Mouse (Mus musculus) gastrocnemius, postnatal 36 days (tissue): Measurements from ENCODE around the gene Abca13. TPM values are rescaled to one million over a fixed set of nuclear protein-coding genes. Genes with fewer than 3 reads are reported as not detected.

Experiments
- DNase-seq, 2 experiments: peaks; one replicate each; pipeline ENCODE4 v3.0.0; 2022
- intact Hi-C: fragments of 180-260 bp; cut with DNase I; formaldehyde crosslinking; loops from one replicate; pipeline ENCODE4 v1.15.1; 2025
- total RNA-seq, 2 experiments: library from RNA; stranded (reverse); gene quantifications; 2 replicates each; pipeline ENCODE4 v1.2.3; 2021

Abca13 gene
- total RNA-seq, 2 experiments from 2014 or later = not detected

DNA sequence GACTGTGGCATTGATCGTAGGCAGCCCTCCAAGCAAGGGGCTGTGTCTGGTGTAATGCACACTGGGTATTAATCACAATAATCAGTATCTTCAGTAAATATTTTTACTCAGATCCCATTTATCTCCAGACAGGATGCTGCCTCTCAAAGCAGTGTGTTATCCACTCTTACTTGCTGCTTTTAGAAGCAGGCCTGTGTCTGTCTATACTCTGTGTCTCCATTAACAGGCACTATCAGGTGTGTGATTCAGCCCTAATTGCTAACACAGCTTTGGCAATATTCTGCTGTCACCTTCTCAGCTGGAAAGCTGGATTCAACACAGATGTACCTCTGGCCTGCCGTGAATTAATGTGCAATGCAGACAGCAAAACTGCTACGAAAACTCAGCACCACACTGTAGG is 455.5 kb downstream of the Abca13 start:
- no peak for DNase-seq
- intact Hi-C loops = no loop called here

DNA sequence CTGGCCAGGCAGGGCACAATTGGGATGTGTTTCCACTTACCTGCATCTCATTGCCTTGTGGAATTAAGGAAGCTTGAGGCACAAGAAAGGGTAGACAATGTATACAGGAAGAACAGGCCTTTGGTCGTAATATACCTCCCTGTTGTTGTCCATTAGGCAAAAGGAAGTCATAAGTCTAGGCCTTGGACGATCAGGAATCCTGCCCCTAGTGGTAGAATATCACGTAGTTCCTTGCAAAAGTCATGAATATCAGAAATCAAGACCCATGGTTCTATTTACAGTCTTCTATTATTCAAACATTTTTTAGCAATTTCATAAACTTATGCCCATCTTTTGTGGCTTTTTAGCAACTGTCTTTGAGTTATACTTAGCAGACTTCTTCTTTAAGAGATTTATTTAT is 456.2 kb downstream of the Abca13 start:
- no peak for DNase-seq
- intact Hi-C loops = no loop called here

DNA sequence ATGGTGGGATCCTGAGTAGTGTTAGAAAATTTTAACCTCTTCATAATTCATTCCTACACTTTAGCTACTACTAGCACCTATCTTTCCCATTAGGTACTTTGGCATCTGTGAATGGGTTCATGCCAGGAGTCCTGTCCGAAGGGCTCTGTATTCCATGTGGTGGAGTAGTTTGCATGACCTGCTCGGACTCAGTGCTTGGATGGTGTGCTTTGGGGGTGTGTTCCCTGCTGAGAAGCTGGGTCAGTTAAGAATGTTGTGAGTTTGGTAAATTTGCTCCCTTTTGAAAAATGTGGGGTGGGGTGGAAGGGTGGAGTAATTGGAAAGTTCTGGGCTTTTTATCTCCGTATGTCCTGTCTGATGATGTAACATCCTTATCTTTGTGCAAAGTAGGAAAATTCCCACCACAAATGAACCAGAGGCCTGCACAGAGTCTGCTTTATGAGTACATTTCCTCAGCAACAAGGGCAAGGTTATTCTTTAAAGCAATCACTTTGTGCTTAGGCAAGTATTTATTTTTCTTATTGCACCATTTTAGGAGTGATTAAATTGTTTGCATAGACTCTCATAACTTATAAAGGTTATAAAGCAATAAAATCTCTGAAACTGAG is 475.0 kb downstream of the Abca13 start:
- no peak for DNase-seq
- intact Hi-C loops = no loop called here

DNA sequence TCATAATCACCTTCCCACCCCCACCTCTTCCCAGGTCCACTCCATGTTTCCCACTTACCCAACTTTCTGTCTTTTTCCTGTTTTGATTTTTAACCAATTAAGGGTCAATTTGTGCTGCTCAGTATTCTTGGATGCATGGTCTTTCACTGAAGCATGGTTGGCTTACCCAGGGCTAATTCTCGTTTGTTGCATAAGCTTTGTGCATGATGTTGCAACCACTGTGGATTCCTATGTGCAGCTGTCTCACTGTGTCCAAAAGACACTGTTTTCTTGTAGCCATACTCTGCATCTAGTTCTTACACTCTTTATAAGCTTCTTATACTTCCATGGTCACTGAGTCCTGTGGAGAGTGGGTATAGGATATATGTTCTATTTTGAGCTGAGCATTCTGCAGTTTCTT is 477.7 kb downstream of the Abca13 start:
- no peak for DNase-seq
- intact Hi-C loops = no loop called here

DNA sequence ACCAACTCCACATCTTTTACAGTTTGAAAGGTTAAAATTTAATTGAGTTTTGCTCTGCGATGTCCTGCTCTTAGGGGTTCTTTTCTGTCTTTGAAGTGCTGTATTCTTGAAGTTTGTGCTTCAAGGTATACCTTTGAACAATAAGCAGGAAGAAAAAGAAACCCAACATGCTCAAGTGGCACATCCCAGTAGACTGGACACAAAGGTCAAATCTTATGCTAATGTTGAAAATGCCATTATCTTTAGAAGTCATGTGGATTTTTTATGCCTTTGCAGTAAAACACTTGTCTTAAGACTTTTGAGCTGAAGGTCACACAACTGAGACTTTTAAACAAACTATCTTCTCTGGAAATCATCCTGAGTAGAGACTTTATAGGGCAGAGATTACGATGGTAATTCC is 493.2 kb downstream of the Abca13 start:
- intact Hi-C loops = no loop called here
- no peak for DNase-seq

DNA sequence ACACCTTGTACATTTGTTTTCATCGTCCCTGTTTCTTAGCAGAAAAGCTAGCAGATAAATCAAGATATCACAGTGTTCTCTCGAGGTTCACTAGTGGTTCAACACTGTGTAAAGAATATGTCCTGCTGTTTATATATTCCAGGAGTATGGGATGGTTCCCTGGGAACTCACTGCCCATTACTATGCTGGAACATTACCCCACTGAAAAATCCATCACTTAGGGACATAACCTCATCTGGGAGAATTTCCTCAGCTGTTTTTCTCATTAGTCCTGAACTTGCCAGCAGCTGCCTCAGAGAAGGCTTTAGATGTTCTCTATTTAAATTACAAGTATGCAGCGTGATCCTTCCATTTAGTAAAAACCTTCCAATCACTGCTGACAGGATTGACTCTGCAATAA is 513.4 kb downstream of the Abca13 start:
- DNase-seq = no peak
- intact Hi-C loops = no loop called here

DNA sequence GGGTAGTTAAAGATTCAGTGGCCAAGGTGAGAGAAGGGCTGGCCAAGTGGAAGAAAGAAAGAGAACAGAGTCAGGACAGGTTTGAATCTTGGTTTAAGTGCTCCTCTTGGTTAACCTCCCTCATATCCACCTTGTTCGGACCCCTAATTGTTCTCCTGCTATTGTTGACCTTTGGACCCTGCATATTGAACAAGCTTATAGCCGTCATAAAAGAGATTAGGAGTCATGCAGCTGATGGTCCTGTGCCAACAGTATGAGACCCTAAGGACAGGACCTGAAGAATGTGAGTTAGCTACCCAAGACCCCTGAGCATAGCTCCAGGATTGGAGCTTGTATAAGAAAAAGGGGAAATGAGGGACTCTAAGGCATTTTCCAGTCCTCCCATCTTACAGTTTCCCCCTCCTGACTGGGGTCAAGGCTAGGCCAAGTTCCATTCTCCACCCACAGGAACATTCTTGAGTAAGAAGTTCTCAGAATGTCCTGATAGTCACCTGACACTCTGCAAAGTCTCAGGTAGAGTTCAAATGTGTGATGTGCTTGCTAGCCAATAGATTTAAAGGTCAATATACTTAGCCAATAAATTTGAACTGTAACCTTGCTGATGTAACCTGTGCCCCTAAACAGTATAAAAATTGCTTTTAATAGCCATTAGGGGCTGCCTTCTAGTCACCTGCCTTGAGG is 536.2 kb downstream of the Abca13 start:
- DNase-seq = no peak
- intact Hi-C loops = no loop called here

DNA sequence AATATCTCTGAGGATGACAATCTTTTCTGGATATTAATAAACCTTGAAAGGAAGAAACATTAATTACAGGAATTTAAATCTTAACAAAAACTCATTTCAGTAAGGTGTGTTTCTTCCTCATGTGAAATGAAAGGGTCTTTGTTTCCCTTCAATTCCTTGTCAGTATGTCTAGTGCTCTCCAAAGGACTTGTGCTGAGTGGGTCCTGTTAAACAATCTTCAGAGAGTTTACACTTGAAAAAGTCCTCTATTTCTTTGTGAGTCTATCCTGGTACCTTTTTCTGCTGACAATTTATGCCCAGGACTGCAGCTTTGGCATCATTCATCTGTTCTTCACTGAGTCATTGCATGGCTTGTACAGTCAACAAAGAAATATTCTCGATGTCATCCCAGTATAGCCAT is 539.6 kb downstream of the Abca13 start:
- no peak for DNase-seq
- intact Hi-C loops = no loop called here

Other genes with a start within 250 kb of the Abca13 start
- not detected for gene Pkd1l1, start 218.7 kb upstream of the Abca13 start, total RNA-seq
- gene Hus1, start 180.8 kb upstream of the Abca13 start, total RNA-seq = 1 to 10 TPM; 7.0 to 7.7 TPM
- gene Gm11992, start 143.3 kb upstream of the Abca13 start, total RNA-seq = not detected
- not detected for gene Sun3, start 143.0 kb upstream of the Abca13 start, total RNA-seq
- gene Upp1, start 73.8 kb upstream of the Abca13 start, total RNA-seq = under 1 TPM; 0.37 to 0.41 TPM